Mouse (Mus musculus) CH12.LX (cell line): Measurements from ENCODE around the gene Fam217a. TPM values are rescaled to one million over a fixed set of nuclear protein-coding genes. Genes with fewer than 3 reads are reported as not detected.

Experiments
- DNase-seq: peaks from one replicate; pipeline ENCODE4 v3.0.0-alpha.2; 2013; ENCODE audit errors: extremely low read depth
- H3K27ac ChIP-seq: 2 replicates; pipeline ENCODE4 v1.5.1; 2012; ENCODE audit warnings: low read depth, mild to moderate bottlenecking, control low read depth, moderate library complexity; ENCODE audit not compliant: insufficient read depth
- H3K27me3 ChIP-seq: replicated peaks from 2 replicates; pipeline ENCODE3; 2012; ENCODE audit warnings: inconsistent platforms
- H3K36me3 ChIP-seq, 2 experiments: replicated peaks in 1 of 2; 2 replicates each; pipeline versions ENCODE3 to v1.6.1; 2012; ENCODE audit warnings: inconsistent platforms in 1 of 2, low read length in 1 of 2, mild to moderate bottlenecking in 1 of 2, mixed read lengths in 1 of 2, moderate library complexity in 1 of 2; ENCODE audit not compliant: control insufficient read depth in 1 of 2, insufficient read depth in 1 of 2
- H3K4me1 ChIP-seq, 2 experiments: 2 replicates each; pipeline ENCODE4 v1.6.1; 2012; ENCODE audit warnings: inconsistent platforms in 1 of 2, moderate library complexity in 1 of 2; ENCODE audit not compliant: insufficient read depth in 2 of 2, control insufficient read depth in 1 of 2
- H3K4me2 ChIP-seq: 2 replicates; pipeline ENCODE4 v1.6.1; 2012; ENCODE audit warnings: low read depth, mild to moderate bottlenecking, control low read depth; ENCODE audit not compliant: poor library complexity, insufficient read depth, severe bottlenecking
- H3K4me3 ChIP-seq, 3 experiments: fragments of 150-350 bp in 1 of 3; sonication (generic) in 1 of 3; replicated peaks in 1 of 3; 2 replicates each; pipeline versions ENCODE3 to v1.5.1; 2011 to 2012; ENCODE audit warnings: low read depth in 2 of 3, low read length in 2 of 3, mild to moderate bottlenecking in 2 of 3, moderate library complexity in 2 of 3, control low read depth in 1 of 3, improper control_type of control experiment in 1 of 3, inconsistent platforms in 1 of 3, mixed read lengths in 1 of 3; ENCODE audit not compliant: poor library complexity in 1 of 3
- H3K79me2 ChIP-seq: replicated peaks from 2 replicates; pipeline ENCODE4 v1.6.1; 2012; ENCODE audit warnings: mild to moderate bottlenecking, moderate library complexity; ENCODE audit not compliant: control insufficient read depth, poor library complexity, insufficient read depth, severe bottlenecking; ENCODE audit errors: extremely low read depth
- H3K9ac ChIP-seq: 2 replicates; pipeline ENCODE4 v1.6.1; 2012; ENCODE audit warnings: low read depth, mild to moderate bottlenecking, control low read depth, moderate library complexity; ENCODE audit not compliant: insufficient read depth
- H3K9me3 ChIP-seq: replicated peaks from 2 replicates; pipeline ENCODE3; 2012; ENCODE audit warnings: low read length, inconsistent platforms, mixed read lengths
- BHLHE40 ChIP-seq: IDR thresholded peaks from 2 replicates; pipeline ENCODE4 v1.6.1; 2011; ENCODE audit warnings: mild to moderate bottlenecking, low read depth, low read length, improper control_type of control experiment
- CTCF ChIP-seq, 2 experiments: IDR thresholded peaks in 1 of 2; conservative IDR thresholded peaks in 1 of 2; 2 replicates each; pipeline ENCODE4 v1.5.1; 2011 to 2012; ENCODE audit warnings: low read depth in 2 of 2, low read length in 2 of 2, improper control_type of control experiment in 1 of 2, inconsistent platforms in 1 of 2, mild to moderate bottlenecking in 1 of 2, moderate library complexity in 1 of 2
- E2F4 ChIP-seq: IDR thresholded peaks from 2 replicates; pipeline ENCODE4 v1.6.1; 2011; ENCODE audit warnings: low read depth, low read length, improper control_type of control experiment; ENCODE audit not compliant: insufficient replicate concordance
- GABPA ChIP-seq: IDR thresholded peaks from 2 replicates; pipeline ENCODE4 v1.6.1; 2012; ENCODE audit warnings: low read depth, low read length, improper control_type of control experiment, inconsistent platforms; ENCODE audit not compliant: insufficient replicate concordance
- HCFC1 ChIP-seq: IDR thresholded peaks from 2 replicates; pipeline ENCODE4 v1.6.1; 2012; ENCODE audit warnings: low read depth, mild to moderate bottlenecking, inconsistent platforms, low read length, improper control_type of control experiment
- JUND ChIP-seq: conservative IDR thresholded peaks from 2 replicates; pipeline ENCODE4 v1.6.1; 2011; ENCODE audit warnings: low read depth, low read length, improper control_type of control experiment
- KAT2A ChIP-seq: IDR thresholded peaks from 2 replicates; pipeline ENCODE4 v1.6.1; 2012; ENCODE audit warnings: low read length, improper control_type of control experiment, inconsistent platforms; ENCODE audit not compliant: insufficient replicate concordance
- MAZ ChIP-seq: IDR thresholded peaks from 2 replicates; pipeline ENCODE4 v1.6.1; 2012; ENCODE audit warnings: low read depth, mild to moderate bottlenecking, inconsistent platforms, low read length, improper control_type of control experiment, moderate library complexity
- MEF2A ChIP-seq: IDR thresholded peaks from 2 replicates; pipeline ENCODE4 v1.6.1; 2014; ENCODE audit warnings: low read depth, mild to moderate bottlenecking, inconsistent platforms, low read length, improper control_type of control experiment, borderline replicate concordance
- MYC ChIP-seq: IDR thresholded peaks from 2 replicates; pipeline ENCODE4 v1.6.1; 2011; ENCODE audit warnings: low read depth, mild to moderate bottlenecking, improper control_type of control experiment, low read length
- NELFE ChIP-seq: IDR thresholded peaks from 2 replicates; pipeline ENCODE4 v1.6.1; 2011; ENCODE audit warnings: low read depth, low read length, improper control_type of control experiment
- NRF1 ChIP-seq: IDR thresholded peaks from 2 replicates; pipeline ENCODE4 v1.6.1; 2014; ENCODE audit warnings: low read depth, mild to moderate bottlenecking, inconsistent platforms, low read length, improper control_type of control experiment, moderate library complexity
- PAX5 ChIP-seq: IDR thresholded peaks from 2 replicates; pipeline ENCODE4 v1.6.1; 2012; ENCODE audit warnings: low read length, inconsistent platforms, mixed read lengths
- POLR2AphosphoS2 ChIP-seq: IDR thresholded peaks from 2 replicates; pipeline ENCODE4 v1.6.1; 2011; ENCODE audit warnings: low read depth, low read length, improper control_type of control experiment
- RAD21 ChIP-seq: IDR thresholded peaks from 2 replicates; pipeline ENCODE4 v1.6.1; 2011; ENCODE audit warnings: low read depth, mild to moderate bottlenecking, low read length, improper control_type of control experiment, moderate library complexity
- SIN3A ChIP-seq: IDR thresholded peaks from 2 replicates; pipeline ENCODE4 v1.6.1; 2012; ENCODE audit warnings: low read length, improper control_type of control experiment, inconsistent platforms
- SMC3 ChIP-seq: IDR thresholded peaks from 2 replicates; pipeline ENCODE4 v1.6.1; 2011; ENCODE audit warnings: low read depth, low read length, improper control_type of control experiment
- TBP ChIP-seq: conservative IDR thresholded peaks from 2 replicates; pipeline ENCODE4 v1.6.1; 2011; ENCODE audit warnings: low read depth, low read length, improper control_type of control experiment
- USF1 ChIP-seq: IDR thresholded peaks from 2 replicates; pipeline ENCODE4 v1.6.1; 2014; ENCODE audit warnings: low read depth, mild to moderate bottlenecking, inconsistent platforms, low read length, improper control_type of control experiment
- USF2 ChIP-seq: conservative IDR thresholded peaks from 2 replicates; pipeline ENCODE4 v1.6.1; 2011; ENCODE audit warnings: low read depth, low read length, improper control_type of control experiment
- ZKSCAN1 ChIP-seq: IDR thresholded peaks from 2 replicates; pipeline ENCODE4 v1.6.1; 2012; ENCODE audit warnings: low read depth, inconsistent platforms, low read length, improper control_type of control experiment, borderline replicate concordance
- ZMIZ1 ChIP-seq: IDR thresholded peaks from 2 replicates; pipeline ENCODE4 v1.6.1; 2012; ENCODE audit warnings: low read depth, mild to moderate bottlenecking, inconsistent platforms, low read length, improper control_type of control experiment
- ZNF384 ChIP-seq: IDR thresholded peaks from 2 replicates; pipeline ENCODE4 v1.6.1; 2012; ENCODE audit warnings: low read depth, low read length, improper control_type of control experiment, inconsistent platforms
- dilution Hi-C: fragments of 300-500 bp; cut with MboI; formaldehyde crosslinking; loops from 2 replicates; pipeline ENCODE4 v1.14.3; 2020; ENCODE audit warnings: low sequenced_read_pairs; ENCODE audit not compliant: extremely low pct_unique_long_range_greater_than_20kb, extremely low pct_ligation_motif_present
- in situ Hi-C: fragments of 300-500 bp; cut with MboI; formaldehyde crosslinking; loops from 3 replicates; pipeline ENCODE4 v1.14.3; 2019; ENCODE audit warnings: low sequenced_read_pairs, low pct_ligation_motif_present, low pct_unique_long_range_greater_than_20kb, mixed read lengths
- polyA plus RNA-seq: library from polyadenylated mRNA; unstranded; fragments of >175 nt; gene quantifications from 2 replicates; pipeline ENCODE4 v1.2.1, GENCODE M21; 2012; ENCODE audit warnings: low read depth; ENCODE audit not compliant: insufficient read length
- total RNA-seq, 2 experiments: library from RNA; depleted of rRNA; stranded (reverse); fragments of 300-350 nt in 1 of 2; fragments of >200 nt in 1 of 2; gene quantifications; 2 replicates each; pipeline ENCODE4 v1.2.3; 2012 to 2014

Gene Fam217a
- total and polyA plus RNA-seq, 3 experiments = not detected

- in situ Hi-C loops (no loop called here), dilution Hi-C loops (no loop called here)
Measured at GRCm38 (mm10) chr13:34942370-34942769, 18.3 kb upstream of the Fam217a start.

DNA sequence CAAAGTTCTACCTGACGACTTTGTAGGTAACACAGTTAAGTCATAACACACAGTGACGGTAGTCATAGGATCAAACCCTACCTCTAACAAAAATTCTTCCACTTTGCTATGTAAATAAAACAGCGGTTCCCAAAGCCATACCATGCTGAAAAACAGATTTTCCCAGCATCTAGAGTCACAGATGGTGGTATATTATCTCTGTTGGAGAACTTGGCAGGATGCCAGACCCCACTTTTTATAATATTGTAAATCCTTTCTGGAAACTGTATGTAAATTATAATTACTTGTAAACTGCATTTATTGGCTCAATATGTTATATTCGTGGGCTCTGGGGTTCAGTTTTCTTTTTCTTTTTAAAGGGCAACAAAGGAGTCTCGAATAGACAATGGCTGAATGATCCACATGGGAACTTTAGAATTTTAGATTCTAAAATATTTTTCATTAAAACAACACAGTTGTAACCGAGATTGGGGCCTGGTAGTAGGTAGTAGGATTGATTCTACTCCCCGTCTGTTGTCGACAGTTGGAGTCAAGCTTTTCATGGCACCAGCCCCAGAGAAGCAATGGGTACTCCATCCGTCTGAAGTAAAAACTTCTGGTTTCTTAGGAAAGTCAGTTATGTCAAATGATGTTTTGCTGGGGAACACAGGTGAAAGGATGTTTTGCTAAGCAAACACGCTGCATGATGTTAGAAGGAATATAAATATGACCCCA is 11.0 kb upstream of the Fam217a start:
- H3K9me3 ChIP-seq = no peaks in the 10 kb centered on the region
- dilution Hi-C loops (no loop called here), in situ Hi-C loops (no loop called here)
- TF ChIP-seq RAD21 = no peak
- no peak for TF ChIP-seq BHLHE40
- no peak for TF ChIP-seq TBP
- TF ChIP-seq MAZ = no peak
- TF ChIP-seq PAX5 = no peak
- TF ChIP-seq ZKSCAN1 = no peak
- TF ChIP-seq SIN3A = no peak
- no peak for TF ChIP-seq NELFE
- no peak for TF ChIP-seq E2F4
- TF ChIP-seq MEF2A = no peak
- no peak for TF ChIP-seq GABPA
- no peak for TF ChIP-seq ZNF384
- no peak for TF ChIP-seq KAT2A
- no peak for TF ChIP-seq SMC3
- TF ChIP-seq NRF1 = no peak
- no peaks in the 10 kb centered on the region for H3K27me3 ChIP-seq
- no peaks in the 10 kb centered on the region for H3K79me2 ChIP-seq
- no peak for DNase-seq
- H3K4me1 ChIP-seq = no peaks in the 10 kb centered on the region
- no peak overlapping the region for H3K27ac ChIP-seq
- H3K4me3 ChIP-seq = no peak overlapping the region
- H3K36me3 ChIP-seq = no peaks in the 10 kb centered on the region
- H3K9ac ChIP-seq = no peak overlapping the region
- H3K4me2 ChIP-seq = no peak overlapping the region

More at GRCm38 (mm10) chr13:34942370-34942769, 18.3 kb upstream of the Fam217a start:
- Histone ChIP-seq H3K79me2 (no peaks in the 10 kb centered on the region), H3K27ac (no peak overlapping the region), H3K4me2 (no peak overlapping the region), H3K36me3 (no peaks in the 10 kb centered on the region), H3K9me3 (no peaks in the 10 kb centered on the region), H3K4me1 (no peaks in the 10 kb centered on the region), H3K4me3 (no peak overlapping the region), H3K9ac (no peak overlapping the region), H3K27me3 (no peaks in the 10 kb centered on the region)
- no peak for DNase-seq
- TF ChIP-seq MYC (no peak), TBP (no peak), JUND (no peak), ZKSCAN1 (no peak), USF2 (no peak), KAT2A (no peak), NELFE (no peak), PAX5 (no peak), MEF2A (no peak), SIN3A (no peak), USF1 (no peak), POLR2AphosphoS2 (no peak), ZNF384 (no peak), MAZ (no peak), CTCF (conservative IDR thresholded peaks at IDR 0.05 in 1 of 2, IDR thresholded peaks at IDR 0.05 in 1 of 2; ENCODE audit: low read depth in 2 of 2, low read length in 2 of 2) (no peak), ZMIZ1 (no peak), NRF1 (no peak), HCFC1 (no peak)
- TF ChIP-seq, all 38 proteins: peak for 0
